Mouse (Mus musculus) neural tube, embryonic 14.5 days (tissue): ENCODE measurements around the gene Sdr9c7. TPM values are rescaled to one million over a fixed set of nuclear protein-coding genes. Genes with fewer than 3 reads are reported as not detected.

Experiments
- polyA plus RNA-seq: library from polyadenylated mRNA; unstranded; fragments of >200 nt; fragmentation: Nextera tagmentation; extraction: Ambion mirVana; gene quantifications from 2 replicates; pipeline ENCODE4 v1.2.1, GENCODE M21; 2014

The Sdr9c7 gene
- polyA plus RNA-seq, 1 experiment from 2014 or later: not detected

Other genes starting within 250 kb of the Sdr9c7 start
- gene Nemp1, start 231.6 kb upstream of the Sdr9c7 start, polyA plus RNA-seq: 3.0 and 3.4 TPM in 2 replicates
- 0.79 and 2.2 TPM in 2 replicates for gene Nab2, start 229.9 kb upstream of the Sdr9c7 start, polyA plus RNA-seq
- gene Myo1a, start 193.3 kb upstream of the Sdr9c7 start, polyA plus RNA-seq: 0.28 and 1.1 TPM in 2 replicates
- gene Tac2, start 174.0 kb upstream of the Sdr9c7 start, polyA plus RNA-seq: 0.32 TPM in 1 of 2 replicates, not detected in the other
- 4.8 TPM in 2 replicates for gene Zbtb39, start 159.0 kb upstream of the Sdr9c7 start, polyA plus RNA-seq
- gene Gpr182, start 146.8 kb upstream of the Sdr9c7 start, polyA plus RNA-seq: 0.13 and 0.33 TPM in 2 replicates
- not detected in 2 replicates for gene Rdh1, start 138.8 kb upstream of the Sdr9c7 start, polyA plus RNA-seq
- 0.25 TPM in 1 of 2 replicates, not detected in the other for gene Rdh16f1, start 138.7 kb upstream of the Sdr9c7 start, polyA plus RNA-seq
- 0.22 TPM in 1 of 2 replicates, not detected in the other for gene Rdh9, start 122.1 kb upstream of the Sdr9c7 start, polyA plus RNA-seq
- gene Rdh16, start 97.4 kb upstream of the Sdr9c7 start, polyA plus RNA-seq: not detected in 2 replicates
- gene Rdh19, start 48.6 kb upstream of the Sdr9c7 start, polyA plus RNA-seq: not detected in 2 replicates
- not detected in 2 replicates for gene Rdh16f2, start 32.0 kb upstream of the Sdr9c7 start, polyA plus RNA-seq
- not detected in 2 replicates for gene Rdh7, start 9.7 kb upstream of the Sdr9c7 start, polyA plus RNA-seq
- not detected in 2 replicates for gene Hsd17b6, start 109.1 kb downstream of the Sdr9c7 start, polyA plus RNA-seq
- gene Prim1, start 116.7 kb downstream of the Sdr9c7 start, polyA plus RNA-seq: 32.5 and 38.7 TPM in 2 replicates
- gene Naca, start 137.1 kb downstream of the Sdr9c7 start, polyA plus RNA-seq: 537 and 552 TPM in 2 replicates
- 381 and 396 TPM in 2 replicates for gene Ptges3, start 160.4 kb downstream of the Sdr9c7 start, polyA plus RNA-seq
- gene Atp5b, start 184.8 kb downstream of the Sdr9c7 start, polyA plus RNA-seq: 2,213 and 2,273 TPM in 2 replicates
- gene Baz2a, start 193.1 kb downstream of the Sdr9c7 start, polyA plus RNA-seq: 15.8 and 20.9 TPM in 2 replicates